Mouse (Mus musculus) lung, embryonic 14.5 days (tissue): ENCODE measurements around the gene Psors1c2. TPM values are rescaled to one million over a fixed set of nuclear protein-coding genes. Genes with fewer than 3 reads are reported as not detected.

Experiments
- ATAC-seq: fragments of 200-750 bp; cut with Nextera tagmentation; 2 replicates; pipeline ENCODE4 v1.8.0; 2017; ENCODE audit warnings: mild to moderate bottlenecking, moderate TSS enrichment, moderate library complexity; ENCODE audit not compliant: insufficient read depth
- DNase-seq: peaks from one replicate; pipeline ENCODE4 v3.0.0-alpha.2; 2015
- H3K27ac ChIP-seq: fragments of 300-500 bp; sonication (generic); 2 replicates; pipeline ENCODE4 v1.5.1; 2014; ENCODE audit warnings: low read depth, mild to moderate bottlenecking, moderate library complexity
- H3K27me3 ChIP-seq: fragments of 300-500 bp; sonication (generic); 2 replicates; pipeline ENCODE4 v1.6.1; 2014; ENCODE audit warnings: low read length, control low read depth; ENCODE audit not compliant: insufficient read depth
- H3K36me3 ChIP-seq: fragments of 300-500 bp; sonication (generic); 2 replicates; pipeline ENCODE4 v1.6.1; 2014; ENCODE audit warnings: control low read depth; ENCODE audit not compliant: insufficient read depth
- H3K4me1 ChIP-seq: fragments of 300-500 bp; sonication (generic); 2 replicates; pipeline ENCODE4 v1.6.1; 2014; ENCODE audit warnings: antibody characterized with exemption, control low read depth; ENCODE audit not compliant: insufficient read depth
- H3K4me2 ChIP-seq: fragments of 300-500 bp; sonication (generic); 2 replicates; pipeline ENCODE4 v1.6.1; 2014; ENCODE audit warnings: mild to moderate bottlenecking
- H3K4me3 ChIP-seq: fragments of 300-500 bp; sonication (generic); 2 replicates; pipeline ENCODE4 v1.5.1; 2014; ENCODE audit warnings: low read depth, low read length
- H3K9ac ChIP-seq: fragments of 300-500 bp; sonication (generic); 2 replicates; pipeline ENCODE4 v1.6.1; 2014
- H3K9me3 ChIP-seq: fragments of 300-500 bp; sonication (generic); 2 replicates; pipeline ENCODE4 v1.6.1; 2016; ENCODE audit warnings: low read depth, low read length, control low read depth
- CTCF ChIP-seq: IDR thresholded peaks from 2 replicates; pipeline ENCODE4 v1.5.1; 2016; ENCODE audit warnings: antibody characterized with exemption, low read depth
- WGBS: fragments of 180-500 bp; shearing (Covaris S2); extraction: QIAGEN DNeasy Blood & Tissue Kit; methylation state at CpG from one replicate; pipeline ENCODE4 v1.1.7; 2014; 5-methylcytosine and 5-hydroxymethylcytosine counted together
- polyA plus RNA-seq: library from polyadenylated mRNA; unstranded; fragments of >200 nt; fragmentation: Nextera tagmentation; extraction: Ambion mirVana; gene quantifications from 2 replicates; pipeline ENCODE4 v1.2.1, GENCODE M21; 2014

The Psors1c2 gene
- polyA plus RNA-seq, 1 experiment from 2014 or later, result 0.82 TPM

GRCm38 (mm10) chr17:35578211-35578610, 45.2 kb downstream of the Psors1c2 start:
- ATAC-seq (no peak), DNase-seq (peak; percentile 95)
- Histone ChIP-seq H3K27me3 (0 out of 2 replicates have a peak, but pooled peaks cover 4% of the 10 kb centered on the region), H3K9me3 (no peaks in the 10 kb centered on the region), H3K4me3 (no peak overlapping the region), H3K36me3 (no peaks in the 10 kb centered on the region), H3K4me1 (no peaks in the 10 kb centered on the region), H3K4me2 (no peak overlapping the region), H3K27ac (no peak overlapping the region), H3K9ac (no peak overlapping the region)
- 19% methylated on average over 6 of the region's 6 CpGs for WGBS
- peak; percentile 100 for TF ChIP-seq CTCF

- no peaks in the 10 kb centered on the region for H3K27me3 ChIP-seq
- no peak overlapping the region for H3K4me3 ChIP-seq
- WGBS, result 81% methylated on average over 1 of the region's 1 CpGs
- peak; percentile 35 for DNase-seq
- no peak overlapping the region for H3K9ac ChIP-seq
- no peaks in the 10 kb centered on the region for H3K36me3 ChIP-seq
- no peak overlapping the region for H3K27ac ChIP-seq
- H3K4me2 ChIP-seq, result no peak overlapping the region
- no peaks in the 10 kb centered on the region for H3K4me1 ChIP-seq
- no peaks in the 10 kb centered on the region for H3K9me3 ChIP-seq
- peak; percentile 72 for TF ChIP-seq CTCF
- ATAC-seq, result no peak
Observed at GRCm38 (mm10) chr17:35582900-35583299, 49.9 kb downstream of the Psors1c2 start.

Other genes starting within 250 kb of the Psors1c2 start
- gene H2-Q1, start 212.8 kb upstream of the Psors1c2 start, polyA plus RNA-seq, result 1.0 and 1.1 TPM in 2 replicates
- 9.5 and 10.8 TPM in 2 replicates for gene H2-Q2, start 191.0 kb upstream of the Psors1c2 start, polyA plus RNA-seq
- gene H2-Q4, start 153.6 kb upstream of the Psors1c2 start, polyA plus RNA-seq, result 5.0 and 6.0 TPM in 2 replicates
- gene H2-Q6, start 108.4 kb upstream of the Psors1c2 start, polyA plus RNA-seq, result 0.54 and 0.61 TPM in 2 replicates
- gene H2-Q7, start 94.0 kb upstream of the Psors1c2 start, polyA plus RNA-seq, result 6.9 and 7.3 TPM in 2 replicates
- gene H2-Q10, start 63.1 kb upstream of the Psors1c2 start, polyA plus RNA-seq, result 0.08 and 0.28 TPM in 2 replicates
- 0.18 TPM in 1 of 2 replicates, not detected in the other for gene Pou5f1, start 27.2 kb upstream of the Psors1c2 start, polyA plus RNA-seq
- 83.9 and 89.3 TPM in 2 replicates for gene Tcf19, start 16.4 kb upstream of the Psors1c2 start, polyA plus RNA-seq
- gene Cchcr1, start 16.1 kb upstream of the Psors1c2 start, polyA plus RNA-seq, result 15.2 and 20.3 TPM in 2 replicates
- 0.07 TPM in 1 of 2 replicates, not detected in the other for gene Cdsn, start 18.9 kb downstream of the Psors1c2 start, polyA plus RNA-seq
- not detected in 2 replicates for gene 2300002M23Rik, start 34.2 kb downstream of the Psors1c2 start, polyA plus RNA-seq
- 61.3 and 64.3 TPM in 2 replicates for gene Sfta2, start 68.3 kb downstream of the Psors1c2 start, polyA plus RNA-seq
- gene Gm9573, start 93.4 kb downstream of the Psors1c2 start, polyA plus RNA-seq, result not detected in 2 replicates
- gene Mucl3, start 110.5 kb downstream of the Psors1c2 start, polyA plus RNA-seq, result 1.0 and 1.4 TPM in 2 replicates
- 22.4 and 24.1 TPM in 2 replicates for gene Vars2, start 134.4 kb downstream of the Psors1c2 start, polyA plus RNA-seq
- gene Gtf2h4, start 140.5 kb downstream of the Psors1c2 start, polyA plus RNA-seq, result 47.4 and 49.3 TPM in 2 replicates
- 32.9 and 38.2 TPM in 2 replicates for gene Ddr1, start 171.4 kb downstream of the Psors1c2 start, polyA plus RNA-seq